Mouse (Mus musculus) hindbrain, embryonic 16.5 days (tissue): ENCODE data around the gene Gm13271. TPM values are rescaled to one million over a fixed set of nuclear protein-coding genes. Genes with fewer than 3 reads are reported as not detected.
"Not testable (repeated sequence)": the region's sequence is repeated elsewhere in the genome, so short reads cannot be mapped to it uniquely, and the experiment has no call there.

ENCODE experiments used
- ATAC-seq: fragments of 200-750 bp; cut with Nextera tagmentation; 2 replicates; pipeline ENCODE4 v1.8.0; 2017; ENCODE audit warnings: moderate TSS enrichment, moderate library complexity
- H3K27ac ChIP-seq: fragments of 300-500 bp; sonication (generic); 2 replicates; pipeline ENCODE4 v1.5.1; 2014; ENCODE audit warnings: low read depth, mild to moderate bottlenecking, control low read depth, low read length, moderate library complexity
- H3K27me3 ChIP-seq: fragments of 300-500 bp; sonication (generic); replicated peaks from 2 replicates; pipeline ENCODE4 v1.6.1; 2014; ENCODE audit warnings: low read length; ENCODE audit not compliant: control insufficient read depth, insufficient read depth
- H3K36me3 ChIP-seq: fragments of 300-500 bp; sonication (generic); 2 replicates; pipeline ENCODE4 v1.6.1; 2014; ENCODE audit warnings: mild to moderate bottlenecking, low read length, moderate library complexity, mixed read lengths; ENCODE audit not compliant: control insufficient read depth, insufficient read depth
- H3K4me1 ChIP-seq: fragments of 300-500 bp; sonication (generic); 2 replicates; pipeline ENCODE4 v1.6.1; 2014; ENCODE audit warnings: low read depth, low read length; ENCODE audit not compliant: control insufficient read depth, insufficient read depth
- H3K4me2 ChIP-seq: fragments of 300-500 bp; sonication (generic); 2 replicates; pipeline ENCODE4 v1.6.1; 2014; ENCODE audit warnings: mild to moderate bottlenecking, low read length, control low read depth, moderate library complexity
- H3K4me3 ChIP-seq: fragments of 300-500 bp; sonication (generic); 2 replicates; pipeline ENCODE4 v1.5.1; 2014; ENCODE audit warnings: mild to moderate bottlenecking, low read length, control low read depth, moderate library complexity
- H3K9ac ChIP-seq: fragments of 300-500 bp; sonication (generic); 2 replicates; pipeline ENCODE4 v1.6.1; 2014; ENCODE audit warnings: low read depth, mild to moderate bottlenecking, control low read depth, low read length, moderate library complexity
- H3K9me3 ChIP-seq: fragments of 300-500 bp; sonication (generic); 2 replicates; pipeline ENCODE4 v1.6.1; 2014; ENCODE audit warnings: mild to moderate bottlenecking, low read length, moderate library complexity; ENCODE audit not compliant: control insufficient read depth
- WGBS: fragments of 180-500 bp; shearing (Covaris S2); extraction: QIAGEN DNeasy Blood & Tissue Kit; methylation state at CpG from one replicate; pipeline ENCODE4 v1.1.7; 2014; 5-methylcytosine and 5-hydroxymethylcytosine counted together
- polyA plus RNA-seq: library from polyadenylated mRNA; unstranded; fragments of >200 nt; fragmentation: Nextera tagmentation; extraction: Ambion mirVana; gene quantifications from 2 replicates; pipeline ENCODE4 v1.2.1, GENCODE M21; 2015

The Gm13271 gene
- polyA plus RNA-seq, 1 experiment from 2014 or later, result not detected

DNA sequence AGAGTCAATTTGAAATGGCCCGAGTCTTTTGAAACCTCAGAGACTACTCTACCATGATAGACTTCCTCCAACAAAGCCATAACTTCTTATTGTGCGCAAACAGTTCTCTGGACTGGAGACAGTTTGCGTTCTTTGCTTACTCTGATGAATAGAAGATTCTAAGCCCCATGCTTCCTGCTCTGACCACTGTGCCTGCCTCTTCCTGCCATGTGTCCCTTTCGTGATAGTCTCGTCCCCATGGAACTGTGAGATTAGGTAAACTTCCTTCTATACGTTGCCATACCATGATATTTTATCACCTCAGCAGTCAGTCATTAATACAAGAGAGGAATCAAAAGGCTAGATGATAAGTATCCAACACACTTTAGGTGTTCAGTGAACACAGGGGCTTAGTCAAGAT, 27.9 kb upstream of the Gm13271 start:
- Histone ChIP-seq H3K4me1 (no peaks in the 10 kb centered on the region), H3K4me3 (no peak overlapping the region), H3K36me3 (no peaks in the 10 kb centered on the region), H3K9me3 (no peaks in the 10 kb centered on the region), H3K4me2 (no peak overlapping the region), H3K9ac (no peak overlapping the region), H3K27me3 (no peaks in the 10 kb centered on the region), H3K27ac (no peak overlapping the region)
- WGBS, result 92% methylated on average over 6 of the region's 6 CpGs
- no peak for ATAC-seq

DNA sequence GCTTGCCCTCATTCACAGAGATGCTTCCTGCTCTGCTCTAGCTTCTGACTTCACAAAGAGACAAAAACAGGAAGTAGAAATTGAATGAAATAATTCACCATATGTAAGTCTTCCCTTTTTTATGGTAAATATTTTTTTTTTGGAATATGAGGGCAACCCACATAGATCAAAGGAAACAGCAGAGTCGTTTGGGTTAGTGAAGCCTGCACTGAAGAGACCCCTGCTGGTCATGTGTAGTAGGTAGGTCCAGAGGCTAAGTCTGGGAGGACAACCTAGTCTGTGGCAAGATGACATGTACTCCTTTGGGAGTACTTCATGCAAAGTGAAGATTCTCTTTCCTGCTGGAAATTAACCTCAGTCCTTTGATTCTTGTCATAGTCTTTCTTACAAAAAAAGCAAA, 27.3 kb upstream of the Gm13271 start:
- no peaks in the 10 kb centered on the region for H3K9me3 ChIP-seq
- H3K9ac ChIP-seq, result no peak overlapping the region
- no peak overlapping the region for H3K4me3 ChIP-seq
- H3K4me2 ChIP-seq, result no peak overlapping the region
- WGBS, result 0% methylated on average over 1 of the region's 1 CpGs
- ATAC-seq, result no peak
- no peak overlapping the region for H3K27ac ChIP-seq
- no peaks in the 10 kb centered on the region for H3K36me3 ChIP-seq
- no peaks in the 10 kb centered on the region for H3K4me1 ChIP-seq
- H3K27me3 ChIP-seq, result no peaks in the 10 kb centered on the region

DNA sequence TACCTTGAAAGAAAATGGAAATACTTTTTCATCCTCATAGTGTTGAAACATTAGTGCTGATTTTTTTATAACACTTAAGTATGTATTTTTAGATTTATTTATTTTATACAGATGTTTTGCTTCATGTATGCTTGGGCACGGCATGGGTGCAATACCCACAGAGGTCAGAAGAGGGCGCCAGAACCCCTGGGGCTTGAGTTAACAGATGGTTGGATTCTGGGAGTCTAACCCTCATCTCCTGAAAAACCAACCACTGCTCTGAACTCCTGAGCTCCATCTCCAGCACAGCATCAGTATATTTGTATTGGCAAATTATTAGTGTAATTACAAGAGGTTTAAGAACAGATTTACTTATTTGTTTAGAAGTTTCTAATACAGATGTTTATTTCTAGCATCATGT, 16.2 kb upstream of the Gm13271 start:
- H3K4me3 ChIP-seq, result no peak overlapping the region
- H3K27ac ChIP-seq, result no peak overlapping the region
- no peaks in the 10 kb centered on the region for H3K27me3 ChIP-seq
- ATAC-seq, result no peak
- no peak overlapping the region for H3K9ac ChIP-seq
- H3K4me1 ChIP-seq, result no peaks in the 10 kb centered on the region
- H3K4me2 ChIP-seq, result no peak overlapping the region
- H3K36me3 ChIP-seq, result no peaks in the 10 kb centered on the region
- no peaks in the 10 kb centered on the region for H3K9me3 ChIP-seq
- WGBS, result 5% methylated on average over 2 of the region's 2 CpGs

DNA sequence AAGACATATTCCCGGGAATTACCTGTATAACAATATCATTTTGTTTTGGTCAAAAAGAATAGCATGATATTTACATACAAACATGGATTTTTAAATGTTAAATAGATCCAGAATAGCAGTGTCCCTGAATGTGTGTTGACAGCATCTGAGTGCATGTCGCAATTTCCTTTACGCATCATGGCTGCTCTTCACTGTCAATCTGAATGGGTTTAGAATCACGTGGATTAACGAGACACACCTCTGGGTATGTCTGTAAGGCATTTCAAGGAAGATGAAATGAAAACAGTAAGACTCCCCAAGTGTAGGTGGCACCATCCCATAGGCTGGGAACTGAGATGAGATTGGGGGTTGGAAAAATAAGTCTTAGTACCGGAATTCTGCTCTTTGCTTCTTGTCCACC, 15.6 kb upstream of the Gm13271 start:
- Histone ChIP-seq H3K36me3 (no peaks in the 10 kb centered on the region), H3K9me3 (no peaks in the 10 kb centered on the region), H3K27ac (no peak overlapping the region), H3K4me3 (no peak overlapping the region), H3K4me1 (no peaks in the 10 kb centered on the region), H3K9ac (no peak overlapping the region), H3K27me3 (no peaks in the 10 kb centered on the region), H3K4me2 (no peak overlapping the region)
- no peak for ATAC-seq
- WGBS, result 92% methylated on average over 6 of the region's 6 CpGs

DNA sequence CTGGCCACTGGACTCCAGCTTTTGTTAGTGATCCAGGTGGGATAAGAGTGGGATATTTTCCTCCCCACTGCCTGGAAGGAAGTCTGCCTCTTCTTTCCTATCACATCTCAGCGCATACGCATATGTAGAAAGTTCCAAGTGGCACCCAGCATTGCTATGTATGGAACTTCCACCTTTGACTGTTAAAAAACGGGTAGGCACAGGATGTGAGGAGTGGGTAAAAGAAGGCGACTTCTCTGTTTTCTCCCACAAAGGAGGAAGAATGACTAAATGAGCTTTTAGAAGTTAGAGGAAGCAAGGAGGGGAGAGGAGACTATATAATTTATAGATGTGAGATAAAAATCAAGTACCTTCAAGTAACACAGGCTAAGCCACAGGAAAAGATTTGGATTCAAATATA, 13.2 kb upstream of the Gm13271 start:
- Histone ChIP-seq H3K27ac (no peak overlapping the region), H3K27me3 (no peaks in the 10 kb centered on the region), H3K4me1 (no peaks in the 10 kb centered on the region), H3K4me3 (no peak overlapping the region), H3K9ac (no peak overlapping the region), H3K4me2 (no peak overlapping the region), H3K36me3 (no peaks in the 10 kb centered on the region), H3K9me3 (no peaks in the 10 kb centered on the region)
- ATAC-seq, result no peak
- WGBS, result 93% methylated on average over 4 of the region's 4 CpGs

DNA sequence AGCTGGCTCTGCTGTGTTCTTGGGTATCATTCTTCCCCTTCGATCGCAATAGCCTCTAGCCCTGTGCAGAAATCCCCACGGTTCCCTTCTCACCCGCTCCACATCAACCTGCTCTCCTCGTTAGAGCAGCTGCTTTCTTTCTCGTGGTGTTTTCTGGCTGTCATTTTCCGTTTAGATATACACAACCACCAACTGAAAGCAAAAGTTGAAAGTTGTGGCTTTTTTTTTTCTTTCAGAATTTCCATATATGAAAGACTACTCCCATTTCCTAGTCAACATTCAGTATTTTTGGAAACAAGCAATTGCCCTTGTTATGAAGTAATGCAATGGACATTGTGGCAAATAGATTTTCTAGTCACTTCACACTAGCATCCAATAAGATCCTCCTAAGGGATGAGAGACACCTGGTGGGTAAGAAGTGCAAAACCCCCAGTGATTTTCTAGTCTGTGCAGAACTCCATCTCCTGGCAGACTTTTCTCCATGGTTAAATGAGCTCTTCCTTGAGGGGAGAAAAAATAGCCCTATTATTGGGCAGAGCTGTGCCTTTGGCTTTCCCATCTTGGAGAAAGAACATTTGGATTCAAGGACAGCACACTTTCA, 11.8 kb upstream of the Gm13271 start:
- Histone ChIP-seq H3K4me2 (no peak overlapping the region), H3K9me3 (no peaks in the 10 kb centered on the region), H3K36me3 (no peaks in the 10 kb centered on the region), H3K27ac (no peak overlapping the region), H3K27me3 (no peaks in the 10 kb centered on the region), H3K9ac (no peak overlapping the region; the same call in 1 of the 2 replicates), H3K4me1 (no peaks in the 10 kb centered on the region), H3K4me3 (no peak overlapping the region)
- 80% methylated on average over 7 of the region's 7 CpGs for WGBS
- no peak for ATAC-seq

DNA sequence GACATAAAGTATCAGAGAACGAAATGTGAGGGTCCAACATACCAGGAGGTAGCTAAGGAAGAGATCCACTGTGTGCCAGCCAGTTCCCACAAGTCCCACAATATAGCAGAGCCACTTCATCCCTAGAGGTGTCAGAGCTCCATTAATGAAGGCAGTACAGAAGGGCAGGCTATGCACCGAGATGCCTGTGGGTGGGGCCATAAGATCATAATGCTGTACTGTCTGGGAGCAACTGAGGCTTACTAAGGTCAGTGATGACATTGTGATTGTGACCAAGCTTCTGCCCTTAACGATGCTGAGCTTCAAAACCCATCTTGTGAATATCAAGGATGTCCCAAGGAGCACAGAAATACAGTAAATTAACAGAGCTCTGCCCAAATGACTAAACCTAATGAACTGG, 10.5 kb upstream of the Gm13271 start:
- no peak for ATAC-seq
- no peak overlapping the region for H3K9ac ChIP-seq
- H3K4me1 ChIP-seq, result no peaks in the 10 kb centered on the region
- H3K27me3 ChIP-seq, result no peaks in the 10 kb centered on the region
- no peak overlapping the region for H3K27ac ChIP-seq
- H3K4me2 ChIP-seq, result no peak overlapping the region
- H3K9me3 ChIP-seq, result no peaks in the 10 kb centered on the region
- no peaks in the 10 kb centered on the region for H3K36me3 ChIP-seq
- WGBS, result 81% methylated on average over 3 of the region's 3 CpGs
- H3K4me3 ChIP-seq, result no peak overlapping the region

DNA sequence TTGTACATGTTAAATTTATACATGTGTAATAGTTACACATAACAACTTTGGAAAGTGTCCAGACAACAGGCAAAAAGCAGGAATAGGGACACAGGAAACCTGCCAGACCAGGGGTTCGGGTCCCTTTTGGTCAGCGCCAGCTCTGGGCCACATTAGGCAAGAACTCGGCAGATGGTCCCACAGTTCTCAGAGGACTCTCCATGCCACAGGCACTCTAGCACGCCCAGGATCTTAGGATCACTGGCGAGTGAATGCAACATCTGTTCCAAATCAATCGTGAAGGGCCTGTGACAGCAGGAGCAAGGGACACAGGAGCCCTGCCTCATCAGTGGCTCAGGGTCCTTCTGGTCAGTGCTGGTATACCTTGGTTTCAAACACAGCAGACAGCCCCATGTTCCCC, 4.7 kb upstream of the Gm13271 start:
- WGBS, result 57% methylated on average over 6 of the region's 6 CpGs

DNA sequence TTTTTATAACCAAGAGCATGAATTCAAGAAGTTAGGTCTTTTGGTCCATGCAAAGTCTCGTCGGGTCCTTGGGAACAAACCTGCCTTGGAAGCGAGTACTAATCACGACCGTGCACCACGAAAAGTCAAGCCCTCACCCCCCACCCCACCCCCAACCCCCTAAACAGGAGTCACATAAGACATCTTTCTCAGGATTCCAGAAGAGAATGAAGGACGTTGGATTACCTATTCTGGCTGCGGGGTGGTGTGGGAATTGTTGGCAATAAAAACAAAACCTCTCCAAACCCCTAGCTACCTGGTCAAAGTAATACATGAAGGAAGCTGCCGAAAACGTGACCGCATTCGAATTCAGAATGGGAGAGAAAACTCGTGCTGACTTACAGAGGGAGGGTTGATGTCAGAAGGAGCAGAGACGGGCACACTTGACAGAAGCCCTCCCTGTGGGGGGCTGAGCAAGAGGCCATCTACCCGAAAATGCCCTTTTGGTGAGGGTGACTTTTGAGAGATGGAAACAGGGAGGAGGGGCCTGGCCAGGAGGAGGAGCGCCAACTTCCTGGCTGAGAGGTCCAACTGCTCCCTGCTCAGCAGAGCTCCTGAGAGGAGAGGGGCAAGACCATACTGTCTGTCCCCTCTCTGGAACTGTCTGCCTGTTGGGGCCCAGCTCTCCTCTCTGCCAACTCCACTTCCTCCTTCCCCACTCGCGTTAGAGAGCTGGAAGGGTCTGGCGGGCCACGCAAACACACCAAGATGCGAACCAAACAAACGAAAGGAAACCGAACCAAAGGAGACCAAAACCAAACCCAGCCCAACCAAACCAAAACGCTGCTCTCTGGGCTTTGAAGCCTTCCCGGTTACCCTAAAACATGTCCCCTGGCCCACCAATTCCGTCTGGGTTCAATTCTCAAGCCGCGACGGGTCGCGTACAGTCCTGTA, 2.2 kb downstream of the Gm13271 start:
- H3K9ac ChIP-seq, result peak overlapping the region; percentile 58
- not testable (repeated sequence) for H3K36me3 ChIP-seq, H3K27me3 ChIP-seq, H3K9me3 ChIP-seq, ATAC-seq, H3K4me1 ChIP-seq
- 13% methylated on average over 28 of the region's 31 CpGs for WGBS
- H3K27ac ChIP-seq, result peak overlapping the region; percentile 79
- peak overlapping the region; percentile 47 for H3K4me3 ChIP-seq
- H3K4me2 ChIP-seq, result peak overlapping the region; percentile 84

More for the DNA sequence above, 4.7 kb upstream of the Gm13271 start:
- no peaks in the 10 kb centered on the region for H3K27me3 ChIP-seq
- no peak for ATAC-seq
- no peak overlapping the region for H3K9ac ChIP-seq
- no peak overlapping the region for H3K27ac ChIP-seq
- H3K9me3 ChIP-seq, result no peaks in the 10 kb centered on the region
- no peaks in the 10 kb centered on the region for H3K36me3 ChIP-seq
- H3K4me3 ChIP-seq, result no peak overlapping the region
- H3K4me1 ChIP-seq, result no peaks in the 10 kb centered on the region
- H3K4me2 ChIP-seq, result no peak overlapping the region
